Mouse (Mus musculus) thymus, adult 18-20 months (tissue): ENCODE measurements around the gene Gdf5.

Experiments
- DNase-seq, 2 experiments: peaks; one replicate each; pipeline ENCODE4 v3.0.0; 2022; ENCODE audit warnings: mixed read lengths in 2 of 2

The Gdf5 gene

DNA sequence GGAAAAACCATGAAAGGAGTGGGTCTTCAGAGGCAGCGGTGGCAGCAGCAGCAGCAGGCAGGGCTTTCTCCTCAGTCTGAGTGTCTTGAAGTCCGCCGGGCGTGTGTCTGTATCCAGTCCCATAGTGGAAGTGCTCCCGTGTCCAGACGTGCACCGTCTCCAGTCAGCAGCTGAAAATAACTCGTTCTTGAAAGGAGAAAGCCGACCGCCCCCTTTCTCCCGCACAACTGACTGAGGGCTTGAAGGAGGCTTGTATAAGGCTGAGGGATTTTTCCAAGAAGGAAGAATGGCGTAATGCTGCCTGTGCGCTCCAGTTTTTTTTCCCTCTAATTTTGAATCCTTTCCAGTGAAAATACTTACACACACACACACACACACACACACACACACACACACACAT lies at the start of gene Gdf5:
TSS of gene Gdf5 (minus strand) at position 244 of the 400 bp plus-strand sequence.
- no peak for DNase-seq

DNA sequence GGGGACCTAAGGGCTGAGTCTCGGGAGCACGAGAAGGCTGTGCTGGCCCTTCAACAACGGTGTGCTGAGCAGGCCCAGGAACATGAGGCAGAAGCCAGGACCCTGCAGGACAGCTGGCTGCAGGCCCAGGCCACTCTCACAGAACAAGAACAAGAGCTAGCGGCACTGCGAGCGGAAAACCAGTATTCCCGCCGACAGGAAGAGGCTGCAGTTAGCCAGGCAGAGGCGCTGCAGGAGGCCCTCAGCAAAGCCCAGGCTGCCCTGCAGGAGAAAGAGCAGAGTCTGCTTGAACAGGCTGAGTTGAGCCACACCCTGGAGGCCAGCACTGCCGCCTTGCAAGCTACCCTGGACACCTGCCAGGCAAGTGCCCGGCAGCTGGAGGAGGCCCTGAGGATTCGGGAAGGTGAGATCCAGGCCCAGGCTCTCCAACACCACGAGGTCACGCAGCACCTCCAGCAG lies 46.7 kb upstream of the Gdf5 start:
- DNase-seq, result no peak

DNA sequence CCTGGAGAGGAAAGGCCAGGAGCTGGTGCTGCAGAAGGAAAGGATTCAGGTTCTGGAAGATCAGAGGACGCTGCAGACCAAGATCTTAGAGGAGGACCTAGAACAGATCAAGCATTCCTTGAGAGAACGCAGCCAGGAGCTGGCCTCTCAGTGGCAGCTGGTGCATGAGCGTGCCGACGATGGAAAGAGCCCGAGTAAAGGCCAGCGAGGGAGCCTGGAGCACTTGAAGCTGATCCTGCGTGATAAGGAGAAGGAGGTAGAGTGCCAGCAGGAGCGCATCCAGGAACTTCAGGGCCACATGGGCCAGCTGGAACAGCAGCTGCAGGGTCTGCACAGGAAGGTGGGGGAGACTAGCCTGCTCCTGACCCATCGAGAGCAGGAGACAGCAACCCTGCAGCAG lies 46.0 kb upstream of the Gdf5 start:
- DNase-seq, result no peak

DNA sequence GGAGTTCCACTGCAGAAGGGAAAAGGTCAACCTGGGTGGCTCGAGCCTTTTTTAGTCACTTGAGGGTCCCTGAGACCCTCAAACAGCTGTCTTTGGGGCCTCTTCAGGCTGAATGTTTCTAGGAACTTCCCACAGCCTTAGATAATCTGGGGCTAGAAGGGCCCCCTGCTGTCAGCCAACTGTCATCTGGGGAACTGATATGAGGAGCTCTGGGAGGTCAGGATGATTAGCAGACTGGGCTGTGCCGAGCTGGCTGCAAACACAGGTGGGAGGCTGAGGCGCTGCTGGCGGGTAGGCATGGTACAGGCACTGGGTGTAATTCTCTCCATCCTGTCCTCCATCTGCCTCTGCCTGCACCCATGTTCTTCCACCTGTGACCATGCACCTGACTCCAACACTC lies 43.9 kb upstream of the Gdf5 start:
- DNase-seq, result no peak

DNA sequence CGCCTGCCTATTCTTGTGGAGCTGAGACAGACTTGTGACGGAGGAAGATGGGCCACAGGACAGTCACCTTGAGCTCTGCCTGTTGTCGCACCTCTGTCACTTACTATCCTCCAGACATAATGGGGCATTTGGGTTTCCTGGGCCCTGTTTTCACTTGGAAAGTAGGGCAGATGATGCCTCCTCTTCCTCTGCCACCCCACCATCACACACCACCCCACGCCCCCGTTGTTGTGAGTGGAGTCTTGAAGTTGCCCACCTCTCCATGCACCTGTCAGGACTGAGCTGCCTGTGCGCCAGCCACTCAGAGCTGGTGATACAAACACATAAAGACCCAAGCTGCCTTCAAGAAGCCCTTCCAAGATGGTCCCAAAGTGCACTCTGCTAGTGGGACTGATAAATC lies 42.0 kb upstream of the Gdf5 start:
- DNase-seq, result peak in 1 of 2 experiments; percentile 38

DNA sequence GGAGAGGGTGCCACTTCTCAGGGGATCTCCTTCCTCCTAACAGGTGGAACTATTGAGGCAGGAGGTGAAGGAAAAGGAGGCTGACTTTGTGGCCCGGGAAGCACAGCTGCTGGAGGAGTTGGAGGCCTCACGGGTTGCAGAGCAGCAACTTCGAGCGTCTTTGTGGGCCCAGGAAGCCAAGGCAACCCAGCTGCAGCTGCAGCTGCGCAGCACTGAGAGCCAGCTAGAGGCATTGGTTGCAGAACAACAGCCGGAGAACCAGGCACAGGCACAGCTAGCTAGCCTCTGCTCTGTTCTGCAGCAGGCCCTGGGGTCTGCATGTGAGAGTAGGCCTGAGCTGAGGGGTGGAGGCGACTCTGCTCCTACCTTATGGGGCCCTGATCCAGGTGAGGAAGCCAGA lies 40.6 kb upstream of the Gdf5 start:
- peak; percentile 76 to 79 for DNase-seq

DNA sequence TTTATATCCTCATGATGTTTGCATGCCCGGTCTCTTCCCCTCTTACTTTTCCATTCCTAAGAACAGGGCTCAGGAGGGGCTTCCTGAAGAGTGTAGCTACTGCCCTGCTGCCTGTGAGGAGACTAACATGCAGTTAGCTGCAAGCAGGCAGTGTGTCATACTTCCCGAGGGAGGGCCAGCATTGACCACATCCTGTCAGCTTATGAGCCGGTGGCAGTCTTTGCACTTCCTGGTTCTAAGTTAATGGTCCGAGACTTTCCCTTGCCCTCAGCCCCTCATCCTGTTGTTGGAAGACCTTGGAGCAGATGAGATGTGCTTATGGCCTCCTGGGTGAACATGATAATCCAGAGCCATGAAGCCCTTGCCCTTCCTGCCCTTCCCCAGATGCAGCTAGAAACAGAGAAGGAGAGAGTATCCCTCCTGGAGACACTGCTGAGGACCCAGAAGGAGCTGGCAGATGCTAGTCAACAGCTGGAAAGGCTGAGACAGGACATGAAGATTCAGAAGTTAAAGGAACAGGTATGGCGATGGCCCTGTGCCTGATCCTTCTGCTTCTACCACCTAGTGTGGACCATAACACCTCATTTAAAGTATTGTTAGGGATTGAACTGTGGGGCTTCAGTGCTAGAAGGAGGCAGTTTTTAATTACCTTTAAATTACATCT lies 34.3 kb upstream of the Gdf5 start:
- peak; percentile 61 to 72 for DNase-seq

DNA sequence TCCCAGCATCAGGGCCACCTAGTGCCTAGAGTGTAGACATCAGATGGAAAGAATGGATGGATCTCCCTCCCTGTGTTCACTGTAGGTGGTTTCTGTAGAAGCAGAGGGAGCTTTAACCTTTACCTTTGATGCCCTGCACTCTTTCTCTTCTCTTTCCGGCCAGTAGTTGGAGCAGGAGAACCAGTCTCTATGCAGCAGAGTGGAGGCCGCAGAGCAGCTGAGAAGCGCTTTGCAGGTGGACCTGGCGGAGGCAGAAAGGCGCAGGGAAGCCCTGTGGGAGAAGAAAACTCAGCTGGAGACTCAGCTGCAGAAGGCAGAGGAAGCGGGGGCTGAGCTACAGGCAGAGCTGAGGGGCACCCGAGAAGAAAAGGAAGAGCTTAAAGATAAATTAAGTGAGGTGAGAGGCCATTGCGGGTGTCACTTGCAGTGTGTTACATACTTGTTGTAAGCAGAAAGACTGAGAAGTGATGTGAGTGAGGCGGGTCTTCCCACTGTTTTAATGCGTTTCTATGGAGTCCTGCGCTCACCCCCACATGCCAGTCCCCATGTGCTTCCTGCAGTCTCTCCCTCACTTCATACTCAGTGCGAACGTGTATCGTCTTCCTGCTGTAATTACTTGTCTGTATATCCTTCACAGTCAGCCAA lies 29.0 kb upstream of the Gdf5 start:
- peak; percentile 68 to 74 for DNase-seq

DNA sequence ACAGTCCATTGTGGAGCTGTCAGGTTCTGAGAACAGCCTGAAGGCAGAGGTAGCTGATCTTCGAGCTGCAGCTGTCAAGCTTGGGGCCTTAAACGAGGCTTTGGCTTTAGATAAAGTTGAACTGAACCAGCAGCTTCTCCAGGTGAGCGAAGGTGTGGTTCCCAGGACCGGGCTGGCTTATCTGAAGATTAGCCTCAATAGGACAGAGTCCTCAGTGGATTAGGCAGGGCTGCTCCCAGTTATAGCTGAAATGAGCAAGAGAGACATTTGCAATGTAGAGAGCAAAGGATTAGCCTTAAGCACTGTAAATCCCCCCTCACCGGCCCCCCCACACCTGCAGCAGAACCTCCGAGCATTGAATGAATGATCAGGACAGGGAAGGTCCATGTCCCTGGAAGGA lies 28.2 kb upstream of the Gdf5 start:
- no peak for DNase-seq

DNA sequence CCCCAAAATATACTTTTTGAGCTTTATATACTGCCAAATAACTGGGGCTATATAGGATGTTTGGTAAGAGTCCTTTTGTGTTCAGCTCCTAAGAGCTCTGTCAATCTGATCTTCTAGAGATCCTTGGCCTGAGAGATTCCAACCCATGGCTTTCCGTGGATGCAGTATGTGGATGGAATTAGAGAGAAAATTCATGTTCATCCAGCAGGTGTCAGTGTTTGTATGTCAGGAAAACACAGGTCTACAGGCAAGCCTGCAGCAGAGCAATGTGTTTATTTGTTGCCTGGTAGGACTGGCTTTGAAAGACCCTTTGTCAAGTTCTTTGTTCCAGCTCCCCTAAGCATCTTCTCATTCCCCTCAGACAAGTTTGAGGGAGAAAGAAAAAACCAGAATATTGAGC lies 17.8 kb upstream of the Gdf5 start:
- no peak for DNase-seq

DNA sequence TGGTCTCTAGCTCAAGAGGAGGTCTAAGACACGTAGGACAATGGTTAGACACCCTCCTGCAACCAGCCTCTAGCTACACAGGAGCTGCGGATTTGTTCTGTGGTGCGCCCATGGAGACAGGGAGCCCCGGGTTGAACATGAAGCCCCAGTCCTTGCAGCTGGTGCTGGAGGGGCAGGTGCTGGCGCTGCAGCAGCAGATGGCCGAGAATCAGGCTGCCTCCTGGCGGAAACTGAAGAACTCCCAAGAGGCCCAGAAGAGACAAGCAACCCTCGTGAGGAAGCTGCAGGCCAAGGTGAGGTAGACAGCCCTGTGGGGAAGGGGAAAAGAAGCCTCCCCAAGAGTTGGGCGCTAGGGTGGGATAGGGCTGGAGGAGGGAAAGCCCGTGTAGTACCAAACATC lies 16.7 kb upstream of the Gdf5 start:
- DNase-seq, result no peak

DNA sequence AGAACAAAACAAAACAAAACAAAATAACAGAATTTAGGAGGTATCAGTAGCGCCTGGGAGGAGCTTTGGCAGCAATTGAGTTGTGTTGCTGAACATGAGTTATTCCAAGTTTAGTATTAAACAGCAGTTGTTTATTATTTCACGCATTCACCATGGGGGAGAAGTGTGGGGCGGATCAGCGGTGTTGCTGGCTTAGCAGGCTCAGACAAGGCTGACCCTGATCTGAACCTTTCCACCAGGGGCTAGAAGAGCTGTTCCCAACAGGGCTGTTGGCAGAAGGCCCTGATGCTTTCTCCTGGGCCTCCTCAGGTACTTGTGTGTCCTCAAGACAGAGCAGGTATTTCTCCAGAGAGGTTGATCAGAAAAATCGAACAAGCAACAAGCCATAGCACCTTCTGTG lies 14.8 kb upstream of the Gdf5 start:
- DNase-seq, result no peak

DNA sequence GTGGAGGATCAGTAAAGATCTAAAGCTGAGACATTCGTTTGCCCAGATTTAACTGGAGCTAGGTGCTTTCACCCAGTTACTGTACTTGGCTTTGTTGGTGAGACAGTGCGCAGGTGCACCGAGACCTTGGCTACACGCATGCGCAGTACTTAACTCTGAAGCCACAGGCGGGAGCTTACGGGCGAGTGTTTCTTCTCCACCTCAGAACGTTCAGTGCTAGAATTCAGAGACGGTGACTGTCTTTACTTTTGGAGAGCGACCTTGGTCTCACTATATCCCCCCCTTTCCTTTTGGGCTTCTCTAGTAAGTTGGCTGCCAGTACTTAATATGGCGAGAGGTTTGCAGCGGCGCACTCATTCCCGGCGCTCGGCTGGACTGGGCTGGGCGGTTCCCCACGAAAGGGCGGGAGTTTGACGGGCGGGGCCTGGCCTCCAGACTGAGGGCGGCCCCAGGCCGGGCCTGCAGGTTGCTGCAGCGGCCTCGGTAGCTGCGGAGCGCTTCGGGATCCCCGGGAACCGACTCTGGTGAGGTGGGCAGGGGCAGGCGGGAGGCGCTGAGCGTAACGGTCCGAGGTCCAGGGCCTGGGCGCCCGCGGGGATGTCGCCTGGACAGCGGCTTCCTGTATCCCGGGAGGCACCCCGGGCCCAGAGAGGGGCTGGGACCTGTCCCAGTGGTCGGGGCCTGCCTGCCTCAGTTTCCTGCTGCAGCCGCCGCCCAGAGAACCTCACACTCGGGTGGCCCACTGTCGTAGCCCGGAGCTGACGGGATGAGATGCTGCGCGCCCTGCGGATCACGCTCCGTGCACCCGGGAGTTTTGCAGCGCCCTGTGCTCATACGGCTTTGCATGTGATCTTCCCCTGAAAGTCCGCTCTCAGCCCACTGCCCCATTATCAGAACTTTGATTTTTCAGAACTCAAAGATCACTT lies 11.2 kb upstream of the Gdf5 start, which contains the start of gene Cep250:
TSS of gene Cep250 (plus strand) at position 325 of the 926 bp plus-strand sequence.
- peak; percentile 73 to 79 for DNase-seq

DNA sequence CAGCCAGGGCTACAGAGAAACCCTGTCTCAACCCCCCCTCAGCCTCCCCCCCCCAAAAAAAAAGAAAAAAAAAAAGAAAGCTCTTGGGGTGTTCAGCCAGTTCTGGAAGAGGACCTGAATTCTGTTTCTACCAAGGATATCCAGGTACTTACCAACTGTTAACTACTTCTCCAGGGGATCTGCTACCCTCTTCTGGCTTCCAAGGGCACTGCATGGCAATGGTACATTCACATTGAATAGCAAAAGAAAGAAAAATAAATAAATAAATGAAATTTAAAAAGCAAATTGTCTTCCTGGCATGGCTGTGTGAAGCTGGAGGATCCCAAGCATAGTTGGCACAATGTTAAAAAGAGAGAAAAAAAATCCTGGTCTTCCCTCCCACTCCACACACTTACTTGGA lies 6.8 kb upstream of the Gdf5 start:
- DNase-seq, result no peak

DNA sequence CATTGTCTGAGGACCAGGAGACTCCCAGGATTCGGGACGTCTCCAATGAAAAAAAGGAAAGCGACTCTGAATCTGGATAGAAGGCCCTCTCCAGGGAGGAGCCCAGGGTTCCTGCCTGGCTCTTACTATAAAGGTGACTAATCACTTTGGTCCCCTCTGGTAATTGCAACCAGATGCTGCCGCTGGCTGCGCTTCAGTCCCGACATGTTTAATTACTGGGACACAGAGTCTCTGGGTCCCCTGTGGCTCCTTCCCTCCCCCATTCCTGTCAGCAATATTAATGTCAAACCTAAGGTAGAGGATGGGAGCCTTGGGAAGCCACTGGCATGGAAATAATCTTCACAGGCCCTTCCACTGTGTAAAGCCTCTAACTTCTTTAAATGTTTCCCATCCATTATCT lies 4.2 kb upstream of the Gdf5 start:
- DNase-seq, result no peak

DNA sequence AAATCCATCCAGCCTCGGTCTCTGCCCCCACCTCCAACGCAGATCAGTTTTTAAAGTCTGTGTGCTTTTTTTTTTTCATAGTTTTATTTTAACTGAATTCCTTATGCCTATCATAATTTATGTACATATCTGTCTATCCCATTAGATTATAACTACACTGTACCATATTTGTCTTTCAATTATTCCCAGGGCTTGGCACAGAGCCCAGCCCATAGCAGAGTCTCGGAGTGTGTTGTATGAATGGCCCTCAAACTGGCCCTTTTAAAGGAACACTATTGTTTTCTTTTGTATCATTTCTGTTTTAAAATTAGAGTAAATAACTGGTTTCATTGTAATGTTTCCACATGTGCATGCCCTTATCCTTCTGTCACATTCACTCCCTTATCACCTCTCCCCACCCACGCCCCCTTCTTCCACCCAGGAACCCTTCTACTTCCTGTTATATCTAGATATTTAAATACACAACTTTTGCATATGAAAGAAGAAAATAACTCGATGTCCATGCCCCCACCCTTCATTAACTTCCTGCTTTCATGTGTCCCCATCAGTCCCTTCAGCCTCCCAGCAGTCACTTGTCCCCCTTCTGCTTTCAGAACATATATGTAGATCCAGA lies 2.3 kb upstream of the Gdf5 start:
- DNase-seq, result no peak

DNA sequence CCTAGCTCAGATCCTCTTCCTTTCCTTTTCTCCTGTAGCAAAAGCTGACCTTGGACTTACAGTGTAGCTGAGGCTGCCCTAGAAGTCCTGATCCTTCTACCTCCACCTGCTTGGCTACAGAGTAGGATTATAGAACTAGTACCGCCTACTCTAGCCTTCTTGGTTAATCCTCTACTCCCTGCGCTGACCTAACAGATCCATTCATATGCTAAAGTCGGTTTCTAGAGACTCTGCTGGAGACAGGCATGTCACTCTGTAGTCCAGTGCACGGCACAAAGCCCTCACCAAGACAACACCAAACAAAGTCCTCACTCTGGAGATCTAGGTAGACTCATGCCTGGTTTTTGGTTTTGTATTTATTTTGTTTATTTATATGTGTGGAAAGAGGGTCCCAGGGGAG lies 1.3 kb upstream of the Gdf5 start:
- no peak for DNase-seq

DNA sequence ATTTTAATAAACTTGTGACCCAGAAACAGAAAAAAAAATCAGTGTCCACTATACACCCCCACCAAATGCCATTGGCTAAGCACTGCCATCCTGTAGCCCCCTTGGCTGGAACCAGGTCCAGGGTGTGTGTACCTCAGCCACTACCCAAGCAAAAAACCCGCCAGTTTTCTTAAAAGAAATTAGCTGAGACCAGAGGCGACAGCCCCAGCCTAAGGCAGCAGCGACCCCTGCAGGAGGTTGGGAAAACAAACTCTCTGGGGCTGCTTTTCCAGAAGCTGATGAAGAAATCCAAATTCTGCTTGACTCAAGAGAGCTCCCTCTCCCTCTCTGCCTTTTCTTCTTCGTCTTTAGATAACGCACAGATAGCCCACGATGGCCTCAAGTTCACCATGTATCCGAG lies 902 bp upstream of the Gdf5 start:
- DNase-seq, result no peak

DNA sequence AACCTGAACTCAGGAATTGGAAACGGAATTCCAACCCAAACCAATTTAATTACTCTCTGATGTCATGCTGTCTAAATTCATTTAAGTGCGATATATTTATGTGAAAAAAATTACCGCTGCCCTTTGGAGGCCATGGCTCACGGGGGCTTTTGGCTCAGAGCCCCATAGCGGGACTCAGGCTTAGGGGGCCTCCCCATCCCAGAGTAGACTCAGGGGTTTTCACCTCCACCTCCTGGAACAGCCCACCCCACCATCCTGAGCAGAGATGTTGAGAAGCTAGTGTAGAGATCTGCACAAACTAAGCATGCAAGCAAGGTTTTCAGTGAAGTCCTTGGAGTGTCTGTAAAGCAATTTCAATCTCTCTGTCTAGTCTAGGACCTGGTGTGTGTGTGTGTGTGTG lies 413 bp upstream of the Gdf5 start:
- no peak for DNase-seq

DNA sequence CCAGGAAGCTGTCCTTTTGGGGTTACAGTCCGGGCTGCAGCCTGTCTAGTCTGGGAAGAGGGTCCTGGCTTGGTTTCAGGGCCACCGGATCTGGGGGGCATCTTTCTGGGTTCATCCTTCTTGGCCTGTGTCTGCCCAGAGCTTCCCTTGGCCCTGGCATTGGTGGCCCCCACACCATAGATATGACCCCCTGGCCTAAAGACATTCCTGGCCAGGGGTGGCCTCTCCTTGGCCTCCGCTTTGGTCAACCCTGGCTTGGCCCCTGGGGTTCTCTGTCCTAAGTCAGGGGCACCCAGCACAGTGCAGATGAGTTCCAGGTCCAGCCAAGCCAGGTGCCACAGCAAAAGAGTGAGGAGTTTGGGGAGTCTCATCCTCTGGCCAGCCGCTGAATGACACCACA lies 482 bp downstream of the Gdf5 start:
- DNase-seq, result no peak

DNA sequence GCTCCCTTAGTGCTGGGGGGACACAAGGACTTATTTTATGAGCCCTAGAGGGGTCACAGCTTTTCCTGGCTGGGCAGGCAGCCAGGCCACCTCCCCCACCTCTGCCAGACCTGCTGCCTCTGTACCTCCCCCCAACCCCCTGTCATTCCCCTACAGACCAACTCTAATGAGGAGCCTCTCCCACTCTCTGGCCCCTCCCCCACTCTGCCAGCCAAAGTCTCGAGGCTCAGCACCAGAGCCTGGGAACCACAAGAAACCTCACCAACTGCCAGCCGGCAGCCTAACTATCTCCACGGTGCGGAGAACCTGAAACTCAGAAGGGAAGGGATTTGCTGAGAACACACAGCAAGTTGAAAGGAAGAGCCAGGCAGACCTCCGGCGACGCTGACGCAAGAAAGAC lies 1.7 kb downstream of the Gdf5 start:
- no peak for DNase-seq

DNA sequence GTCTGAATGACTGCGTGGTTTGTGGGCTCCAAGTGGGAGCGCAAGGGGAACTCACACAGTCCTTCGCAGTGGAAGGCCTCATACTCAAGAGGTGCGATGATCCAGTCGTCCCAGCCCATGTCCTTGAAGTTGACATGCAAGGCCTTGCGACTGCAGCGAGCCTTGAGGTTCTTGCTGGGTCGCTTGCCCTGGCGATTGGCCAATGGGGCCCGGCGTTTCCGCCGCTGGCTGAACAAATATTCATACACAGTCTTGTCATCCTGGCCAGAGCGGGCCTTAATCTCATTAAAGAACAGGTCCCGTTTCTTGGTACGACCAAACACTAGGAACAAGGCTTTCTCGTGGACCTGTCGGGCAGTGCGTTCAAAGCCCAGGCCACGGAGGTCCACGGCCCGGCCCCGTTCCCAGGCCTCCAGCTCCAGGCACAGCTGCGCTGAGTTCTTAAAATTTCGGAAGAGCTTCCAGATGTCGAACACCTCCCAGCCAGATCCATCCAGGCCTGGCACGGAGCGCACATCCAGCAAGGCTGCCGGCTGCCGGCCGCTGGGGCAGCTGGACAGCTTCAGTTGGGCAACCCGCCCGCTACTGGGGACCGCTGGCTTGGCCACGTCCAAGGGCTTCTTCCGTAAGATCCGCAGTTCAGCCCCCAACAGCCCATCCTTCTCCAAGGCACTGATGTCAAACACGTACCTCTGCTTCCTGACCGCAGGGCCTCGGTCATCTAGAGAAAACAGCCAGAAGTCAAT lies 3.3 kb downstream of the Gdf5 start:
- DNase-seq, result no peak

DNA sequence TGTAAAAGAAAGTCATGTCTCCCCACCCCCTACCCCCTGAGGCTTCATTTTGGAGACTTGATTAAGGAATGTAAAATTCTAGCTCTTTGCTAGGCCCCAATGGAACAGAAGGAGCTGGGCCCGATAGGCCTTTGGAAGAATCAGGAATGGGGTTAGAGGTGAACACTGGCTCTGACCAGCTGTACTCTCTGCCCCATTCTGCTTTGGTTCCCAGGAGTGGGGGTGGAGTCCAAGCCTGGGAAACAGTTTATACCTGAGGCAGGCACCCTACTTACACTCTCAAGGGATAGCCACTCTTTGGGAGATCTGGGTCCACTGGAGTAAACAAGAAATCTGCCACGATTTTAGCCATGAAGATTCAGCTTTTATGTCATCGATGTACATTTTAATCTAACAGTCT lies 4.5 kb downstream of the Gdf5 start, which contains the start of gene Gm15557:
TSS of gene Gm15557 (plus strand) at position 48 of the 400 bp plus-strand sequence.
- no peak for DNase-seq
